Mouse (Mus musculus) spleen, adult 2 months (tissue): ENCODE measurements around the gene Iqub. TPM values are rescaled to one million over a fixed set of nuclear protein-coding genes. Genes with fewer than 3 reads are reported as not detected.
A peak's percentile ranks its signal among the peaks of the same experiment; 100 is the strongest.

ENCODE experiments used
- DNase-seq, 2 experiments: peaks; one replicate each; pipeline versions ENCODE4 v3.0.0 to v3.0.0-alpha.2; 2012 to 2021; ENCODE audit warnings: low spot score in 2 of 2, low read depth in 1 of 2
- H3K27ac ChIP-seq: fragments of 200-500 bp; 2 replicates; pipeline ENCODE4 v1.5.1; 2012; ENCODE audit warnings: low read length, inconsistent platforms; ENCODE audit not compliant: insufficient read depth
- H3K27me3 ChIP-seq: fragments of 200-500 bp; 2 replicates; pipeline ENCODE4 v1.6.1; 2012; ENCODE audit warnings: mild to moderate bottlenecking, moderate library complexity, low read length, inconsistent platforms; ENCODE audit not compliant: control insufficient read depth, insufficient read depth
- H3K36me3 ChIP-seq: fragments of 200-500 bp; 2 replicates; pipeline ENCODE4 v1.6.1; 2012; ENCODE audit warnings: mild to moderate bottlenecking, low read length, inconsistent platforms; ENCODE audit not compliant: control insufficient read depth, insufficient read depth
- H3K4me1 ChIP-seq: fragments of 200-500 bp; 2 replicates; pipeline ENCODE4 v1.6.1; 2011; ENCODE audit warnings: inconsistent platforms; ENCODE audit not compliant: control insufficient read depth, insufficient read depth, insufficient read length
- H3K4me3 ChIP-seq: fragments of 200-500 bp; 2 replicates; pipeline ENCODE4 v1.5.1; 2011; ENCODE audit warnings: mild to moderate bottlenecking, inconsistent platforms; ENCODE audit not compliant: insufficient read depth, insufficient read length; ENCODE audit errors: extremely low read depth
- CTCF ChIP-seq: fragments of 200-500 bp; IDR thresholded peaks from 2 replicates; pipeline ENCODE4 v1.5.1; 2011; ENCODE audit warnings: mild to moderate bottlenecking, inconsistent platforms; ENCODE audit not compliant: insufficient read depth, insufficient read length, insufficient replicate concordance; ENCODE audit errors: extremely low read depth
- POLR2A ChIP-seq: fragments of 200-500 bp; IDR thresholded peaks from 2 replicates; pipeline ENCODE4 v1.6.1; 2011; ENCODE audit warnings: low read depth, low read length, inconsistent platforms
- WGBS: fragments of 180-500 bp; shearing (Covaris S2); methylation state at CpG from one replicate; pipeline ENCODE4 v1.1.7; 2018; 5-methylcytosine and 5-hydroxymethylcytosine counted together
- polyA plus RNA-seq: library from polyadenylated mRNA; depleted of rRNA; stranded (reverse); fragments of >200 nt; gene quantifications from 2 replicates; pipeline ENCODE4 v1.2.3, GENCODE M21; 2012

The Iqub gene
- polyA plus RNA-seq, 1 experiment = not detected

DNA sequence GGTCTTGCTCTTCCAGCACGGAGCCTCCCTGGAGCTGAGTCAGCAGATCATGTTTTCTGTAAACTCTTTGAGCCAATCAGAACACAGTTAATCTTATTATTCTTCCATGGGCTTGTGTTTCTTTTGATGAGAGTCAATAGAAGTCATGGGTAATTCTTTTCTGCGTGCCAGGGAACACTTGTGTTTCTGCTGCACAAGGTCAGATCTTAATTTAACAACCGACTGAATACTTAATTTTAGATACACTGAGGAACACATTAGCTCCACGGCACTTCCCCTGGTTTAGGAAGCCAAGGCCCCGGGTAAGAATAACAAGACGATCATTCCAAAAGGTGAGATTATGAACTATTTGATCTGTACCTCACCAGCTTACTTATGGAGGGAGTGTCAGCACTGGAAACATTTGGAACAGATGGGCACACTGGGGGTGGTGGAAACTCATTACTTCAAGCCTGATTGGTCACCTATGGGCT is 28.3 kb upstream of the Iqub start:
- DNase-seq = no peak
- H3K36me3 ChIP-seq = no peaks in the 10 kb centered on the region

DNA sequence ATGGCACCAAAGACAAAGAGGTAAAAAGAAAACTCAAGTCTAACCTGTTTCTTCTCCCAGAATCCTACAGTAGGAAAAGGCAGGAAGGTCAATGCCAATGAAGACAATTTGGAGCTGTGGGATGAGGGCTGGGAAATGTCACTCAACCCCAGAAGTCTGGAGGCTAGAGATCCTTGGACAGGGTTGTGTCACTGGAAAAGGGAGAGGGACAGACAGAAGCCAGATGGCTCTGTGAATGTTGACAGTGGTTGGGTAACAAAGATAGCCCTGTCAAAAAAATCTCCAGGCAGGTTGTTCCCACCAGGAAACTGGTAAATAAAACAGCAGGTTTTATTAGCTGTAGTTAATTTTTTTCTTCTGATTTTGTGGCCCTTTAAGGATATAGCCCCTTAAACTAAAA is 27.5 kb upstream of the Iqub start:
- DNase-seq = no peak

More for the DNA sequence above, 28.3 kb upstream of the Iqub start:
- Histone ChIP-seq H3K27ac (no peak overlapping the region), H3K27me3 (no peaks in the 10 kb centered on the region), H3K4me3 (no peak overlapping the region), H3K4me1 (no peaks in the 10 kb centered on the region)
- TF ChIP-seq CTCF (no peak), POLR2A (no peak)
- WGBS = 85% methylated on average over 6 of the region's 6 CpGs

DNA sequence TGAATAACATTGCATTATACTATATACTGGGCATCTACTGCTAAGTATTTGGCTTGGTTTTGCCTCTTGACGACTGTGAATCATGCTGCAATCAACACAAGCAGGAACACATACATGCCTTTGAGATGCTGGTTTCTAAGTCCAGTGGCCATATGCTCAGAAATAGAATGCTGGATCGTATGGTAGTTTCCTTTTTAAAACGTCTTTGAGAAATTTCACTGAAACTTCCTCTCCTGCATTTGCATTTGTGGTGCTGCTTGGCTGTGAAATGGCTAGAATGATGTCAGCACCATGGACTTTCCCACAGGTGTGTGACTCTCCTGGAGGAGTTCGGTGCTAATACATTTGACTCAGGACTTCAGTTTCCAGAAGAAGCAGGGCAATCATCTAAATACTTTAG is 25.2 kb upstream of the Iqub start:
- H3K27ac ChIP-seq = no peak overlapping the region
- H3K36me3 ChIP-seq = no peaks in the 10 kb centered on the region
- no peak overlapping the region for H3K4me3 ChIP-seq
- TF ChIP-seq CTCF (no peak), POLR2A (no peak)
- no peaks in the 10 kb centered on the region for H3K4me1 ChIP-seq
- no peak for DNase-seq
- no peaks in the 10 kb centered on the region for H3K27me3 ChIP-seq
- WGBS = 43% methylated on average over 4 of the region's 4 CpGs

More for the DNA sequence above, 27.5 kb upstream of the Iqub start:
- H3K27me3 ChIP-seq = no peaks in the 10 kb centered on the region
- no peaks in the 10 kb centered on the region for H3K36me3 ChIP-seq
- no peak overlapping the region for H3K4me3 ChIP-seq
- H3K27ac ChIP-seq = no peak overlapping the region
- no peak for TF ChIP-seq CTCF
- TF ChIP-seq POLR2A = no peak
- H3K4me1 ChIP-seq = no peaks in the 10 kb centered on the region

DNA sequence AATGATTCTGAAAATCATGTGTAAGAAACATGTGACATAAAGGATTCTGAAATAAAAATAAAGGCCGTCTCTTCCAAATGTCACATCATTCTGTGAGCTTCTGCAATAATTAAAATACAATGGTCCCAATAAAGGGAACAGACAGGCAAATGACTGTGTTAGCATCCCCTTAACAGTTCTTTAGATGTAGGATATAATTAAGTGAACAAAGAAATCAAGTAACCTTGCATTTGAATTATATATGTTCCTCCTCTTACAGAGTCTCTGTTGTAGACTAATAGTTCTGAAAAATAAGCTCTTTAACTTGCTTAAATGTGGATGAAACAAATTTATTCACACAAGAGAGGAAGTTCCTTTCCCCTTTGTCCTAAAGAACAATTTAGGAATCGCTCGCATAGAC is 23.6 kb upstream of the Iqub start:
- Histone ChIP-seq H3K4me1 (no peaks in the 10 kb centered on the region), H3K36me3 (no peaks in the 10 kb centered on the region), H3K4me3 (no peak overlapping the region), H3K27ac (no peak overlapping the region), H3K27me3 (no peaks in the 10 kb centered on the region)
- TF ChIP-seq POLR2A (no peak), CTCF (no peak)
- WGBS = 84% methylated on average over 3 of the region's 3 CpGs
- DNase-seq = no peak

DNA sequence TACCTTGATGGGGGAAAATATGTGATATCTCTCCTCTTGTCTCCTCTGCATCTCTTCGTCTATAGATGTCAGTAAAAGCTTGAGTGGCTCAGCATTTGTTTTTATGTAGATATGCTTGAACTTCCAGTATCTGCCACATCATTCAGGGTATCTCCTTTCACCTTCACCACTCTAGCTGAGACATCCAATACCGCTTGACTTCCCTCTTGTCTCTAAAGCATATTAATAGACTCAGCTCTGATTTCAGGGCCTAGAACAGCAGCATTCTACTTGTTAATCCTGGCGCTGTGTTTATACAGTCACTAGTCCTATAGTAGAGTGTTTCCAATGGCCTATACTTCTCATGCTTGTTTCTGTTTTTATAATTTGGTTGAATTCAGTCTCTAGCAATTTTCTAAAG is 17.9 kb upstream of the Iqub start:
- no peak for TF ChIP-seq POLR2A
- no peak for TF ChIP-seq CTCF
- no peak for DNase-seq
- Histone ChIP-seq H3K27ac (no peak overlapping the region), H3K36me3 (no peaks in the 10 kb centered on the region), H3K4me1 (0 out of 2 replicates have a peak, but pooled peaks cover 3% of the 10 kb centered on the region), H3K27me3 (no peaks in the 10 kb centered on the region), H3K4me3 (no peak overlapping the region)
- WGBS = 90% methylated on average over 3 of the region's 3 CpGs

DNA sequence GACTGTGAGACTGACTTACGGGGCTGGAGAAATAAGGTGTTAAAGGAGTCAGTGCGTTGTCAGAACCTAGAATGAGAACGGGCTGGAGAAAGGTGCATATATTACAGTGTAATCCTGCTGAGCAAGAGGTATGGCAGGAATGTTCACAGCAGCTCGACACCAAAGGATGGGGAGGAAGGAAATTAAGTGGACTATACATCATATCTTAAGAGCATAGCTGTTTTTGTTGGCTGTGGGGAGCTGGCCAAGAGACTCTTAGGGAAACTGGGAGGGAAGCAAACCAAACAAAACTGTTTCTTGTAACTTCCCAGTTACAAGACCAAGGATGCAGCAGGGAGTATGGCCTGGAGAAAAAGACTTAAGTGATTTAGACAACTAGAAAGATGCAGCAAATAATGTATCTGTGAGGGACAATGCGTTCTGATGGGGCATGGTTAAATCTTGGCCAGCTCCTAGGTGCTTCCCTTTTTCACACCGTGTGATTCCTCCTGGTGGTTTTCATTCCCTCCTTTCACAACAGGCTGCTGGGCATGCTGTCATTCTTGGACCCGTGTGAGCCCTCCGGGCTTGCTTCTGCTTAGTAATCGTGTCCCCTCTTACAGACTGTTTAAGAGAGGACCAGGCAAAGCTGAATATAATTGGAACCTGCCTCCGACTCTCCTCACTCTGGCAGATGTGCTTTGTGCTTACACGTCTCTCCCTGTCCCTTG is 16.0 kb upstream of the Iqub start:
- WGBS = 49% methylated on average over 11 of the region's 11 CpGs
- TF ChIP-seq CTCF (no peak), POLR2A (no peak)
- no peaks in the 10 kb centered on the region for H3K27me3 ChIP-seq
- peaks cover 6% of the 10 kb centered on the region; the same call in 1 of the 2 replicates for H3K4me1 ChIP-seq
- no peaks in the 10 kb centered on the region for H3K36me3 ChIP-seq
- H3K4me3 ChIP-seq = no peak overlapping the region
- no peak overlapping the region for H3K27ac ChIP-seq
- no peak for DNase-seq

DNA sequence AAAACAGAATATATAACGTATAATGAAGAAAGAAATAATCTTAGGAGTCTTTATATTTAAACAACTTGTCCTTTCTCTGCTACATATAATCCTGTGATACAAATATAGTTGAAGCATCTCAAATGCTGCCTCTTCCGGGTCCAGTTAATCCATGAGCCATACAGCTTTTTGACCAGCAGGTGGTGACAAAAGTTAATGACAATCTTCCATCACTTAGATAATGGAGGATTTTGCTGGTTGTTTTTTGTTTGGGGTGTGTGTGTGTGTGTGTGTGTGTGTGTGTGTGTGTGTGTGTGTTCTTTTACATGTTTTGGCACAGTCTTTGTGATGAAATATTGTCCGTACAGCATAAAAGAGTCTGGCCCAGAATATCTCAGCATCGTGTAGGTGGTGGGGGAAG is 15.3 kb upstream of the Iqub start:
- peak; percentile 25 to 48 for DNase-seq
- Histone ChIP-seq H3K4me1 (peaks cover 6% of the 10 kb centered on the region; the same call in 1 of the 2 replicates), H3K4me3 (0 out of 2 replicates have a peak overlapping the region, but pooled peaks have one; percentile 21), H3K27ac (no peak overlapping the region), H3K36me3 (no peaks in the 10 kb centered on the region), H3K27me3 (no peaks in the 10 kb centered on the region)
- TF ChIP-seq POLR2A (no peak), CTCF (no peak; the same call in 1 of the 2 replicates)
- WGBS = 17% methylated on average over 4 of the region's 4 CpGs

DNA sequence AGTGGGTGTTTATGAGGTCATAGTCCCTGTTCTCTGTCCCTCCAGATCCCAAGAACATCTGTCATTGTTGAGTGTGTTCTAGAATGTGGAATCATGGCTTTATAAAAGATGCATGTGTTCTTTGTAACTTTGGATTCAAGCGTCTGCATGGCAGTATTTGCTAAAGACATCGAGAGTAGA is 13.1 kb upstream of the Iqub start, which contains the start of gene Asb15:
TSS of gene Asb15 (plus strand) at position 81 of the 180 bp plus-strand sequence.
- TF ChIP-seq CTCF (no peak), POLR2A (no peak)
- peaks cover 6% of the 10 kb centered on the region; the same call in 1 of the 2 replicates for H3K4me1 ChIP-seq
- WGBS = 52% methylated on average over 2 of the region's 2 CpGs
- DNase-seq = no peak
- no peaks in the 10 kb centered on the region for H3K27me3 ChIP-seq
- H3K4me3 ChIP-seq = peak within 1 kb of the TSS; percentile 89
- H3K27ac ChIP-seq = peak within 1 kb of the TSS; percentile 49; the same call in 1 of the 2 replicates
- H3K36me3 ChIP-seq = no peaks in the 10 kb centered on the region
